Mouse (Mus musculus) left cerebral cortex, adult 18-20 months (tissue): ENCODE measurements around the gene Arhgef3. TPM values are rescaled to one million over a fixed set of nuclear protein-coding genes. Genes with fewer than 3 reads are reported as not detected.

ENCODE experiments used
- DNase-seq, 2 experiments: peaks; one replicate each; pipeline ENCODE4 v3.0.0; 2021 to 2022; ENCODE audit warnings: low spot score in 2 of 2, mixed read lengths in 1 of 2
- total RNA-seq, 2 experiments: library from RNA; stranded (reverse); gene quantifications; 2 replicates each; pipeline ENCODE4 v1.2.3; 2021

Gene Arhgef3
- total RNA-seq, 2 experiments from 2014 or later = 67.4 to 85.3 TPM

DNA sequence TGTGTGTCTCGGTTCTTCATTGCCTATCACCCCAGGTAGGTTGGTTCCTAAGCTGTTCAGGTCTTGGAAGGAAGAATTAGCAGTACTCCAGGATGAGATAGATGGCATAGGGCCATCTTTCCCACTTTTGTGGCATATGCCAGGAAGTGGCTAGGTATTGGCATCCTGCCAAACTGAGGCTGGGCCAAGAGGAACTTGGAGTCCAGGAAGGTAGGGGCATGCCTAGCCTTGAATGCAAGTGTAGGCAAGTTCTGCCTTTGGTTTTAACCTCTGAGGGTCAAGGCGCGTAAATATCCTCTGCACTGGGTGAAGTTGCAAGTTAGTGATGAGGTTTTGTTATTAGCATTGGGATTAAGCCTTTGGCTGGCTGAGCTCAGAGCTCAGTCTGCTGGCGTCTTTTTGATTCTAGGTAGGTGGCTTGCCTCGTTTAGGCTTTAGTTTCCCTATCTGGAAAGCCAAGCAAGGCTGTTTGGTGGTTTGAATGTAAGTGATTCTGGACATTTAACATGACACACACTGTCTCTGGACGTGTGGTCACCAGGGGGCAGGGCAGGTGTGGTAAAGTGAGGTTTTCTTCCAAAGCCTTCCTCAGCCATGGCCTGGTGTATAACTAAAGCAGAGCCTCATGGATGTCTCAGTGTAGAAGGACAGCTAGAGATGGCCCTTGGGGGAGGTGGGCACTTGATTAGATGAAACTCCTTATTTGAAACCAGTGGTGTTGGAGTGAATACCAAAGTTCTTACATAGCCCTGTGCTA is 5.8 kb upstream of the Arhgef3 start:
- no peak for DNase-seq

DNA sequence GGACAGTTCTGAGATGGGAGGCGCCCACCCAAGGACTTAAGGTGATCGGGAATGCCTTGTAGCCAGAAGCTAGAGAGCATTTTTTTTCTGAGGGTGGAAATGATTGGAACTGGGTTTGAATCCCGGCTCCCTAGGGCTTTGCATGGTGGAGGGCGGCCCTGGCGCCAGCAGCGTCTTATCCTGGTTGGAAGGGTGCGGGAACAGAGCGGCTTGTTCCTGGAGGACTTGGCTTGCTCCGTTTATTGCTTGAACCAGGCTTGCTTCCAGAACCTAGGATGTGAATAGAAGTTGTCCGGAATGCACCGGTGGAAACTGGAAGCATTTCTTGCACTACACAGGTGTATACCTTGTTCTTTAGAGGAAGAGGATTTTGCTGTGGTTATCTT is 569 bp downstream of the Arhgef3 start:
- no peak for DNase-seq

DNA sequence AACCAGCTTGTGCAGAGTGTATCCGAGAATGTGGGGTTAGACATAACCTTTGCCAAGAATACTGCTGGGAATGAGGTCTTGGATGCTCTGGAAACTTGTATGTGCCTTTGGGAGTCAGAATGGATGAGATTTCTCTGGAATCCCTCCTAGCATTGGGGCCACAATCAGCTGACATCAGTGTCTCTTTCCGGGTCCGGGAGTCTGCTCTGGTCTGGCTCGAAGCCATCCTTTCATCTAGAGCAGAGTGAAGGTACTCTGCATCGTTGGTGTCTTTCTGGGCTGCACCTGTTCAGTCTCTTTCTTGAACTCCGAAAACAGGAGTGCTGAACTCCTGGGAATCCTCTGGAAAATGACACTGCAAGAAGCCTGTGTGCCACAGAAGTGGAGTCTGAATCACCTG is 1.3 kb downstream of the Arhgef3 start:
- DNase-seq = no peak

DNA sequence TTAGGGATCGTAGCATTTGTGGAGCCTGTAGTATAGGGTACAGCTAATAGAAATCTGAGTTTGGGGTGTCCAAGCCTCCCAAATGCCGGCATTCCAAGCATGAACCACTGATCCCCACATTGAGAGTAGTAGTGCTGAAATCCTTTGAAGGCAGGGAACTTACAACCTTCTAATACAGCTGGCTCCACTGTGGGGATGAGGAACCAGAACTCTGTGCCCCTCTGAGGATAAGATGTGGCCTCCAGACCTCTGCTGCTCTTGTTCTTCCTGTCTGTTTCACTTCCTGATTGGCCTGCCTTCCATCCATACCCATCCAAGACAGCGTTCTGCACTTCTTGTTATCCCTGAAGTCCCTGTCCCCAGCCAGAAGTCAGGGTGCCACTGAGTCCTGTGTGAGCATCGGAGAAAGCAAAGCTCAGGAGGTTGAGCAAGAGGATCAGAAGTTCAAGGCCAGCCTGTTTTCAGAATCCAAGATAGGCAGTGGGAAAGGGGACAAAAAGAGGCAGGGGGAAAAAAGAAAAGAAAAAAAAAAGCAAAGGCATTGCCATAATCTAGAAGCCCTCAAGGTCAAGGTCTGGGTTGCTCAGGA is 2.0 kb downstream of the Arhgef3 start:
- DNase-seq = no peak

DNA sequence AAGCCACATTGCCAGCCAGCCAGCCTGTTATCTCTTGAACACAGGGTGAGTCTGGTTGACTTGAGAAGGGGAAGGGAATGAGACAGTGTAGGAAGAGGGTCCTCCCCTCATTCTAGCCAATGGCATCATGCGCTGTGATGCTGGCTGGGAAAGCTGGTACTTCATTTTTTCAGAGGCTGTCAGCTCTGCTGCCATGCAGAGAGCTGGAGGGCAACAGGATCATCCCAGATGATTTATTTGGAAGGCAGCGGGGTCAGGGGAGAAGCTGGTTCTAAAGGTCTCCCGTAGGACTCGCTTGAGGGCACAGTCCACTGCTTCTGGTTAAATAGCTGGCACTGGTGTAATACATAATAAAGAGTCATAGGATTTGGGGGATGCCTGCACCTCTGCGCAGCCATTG is 3.8 kb downstream of the Arhgef3 start:
- DNase-seq = no peak

DNA sequence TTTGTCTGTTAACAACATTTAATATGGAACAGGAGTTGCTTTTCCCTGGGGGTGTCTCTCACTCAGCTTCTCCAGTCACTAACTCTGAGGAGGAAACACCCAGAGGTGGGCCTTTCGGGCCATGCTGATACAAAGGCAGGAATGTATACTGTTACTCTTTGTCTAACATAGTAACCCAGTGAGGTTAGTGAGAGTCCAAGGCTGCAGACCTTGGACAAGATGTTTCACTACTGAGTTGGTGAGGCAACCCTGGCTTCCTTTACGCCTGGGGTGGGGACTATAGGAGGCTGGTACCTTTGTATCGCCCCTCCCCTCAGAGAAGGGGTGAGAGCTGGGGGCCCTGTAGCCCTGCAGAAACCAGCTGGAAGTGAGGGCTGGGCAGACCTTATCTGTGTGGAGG is 7.9 kb downstream of the Arhgef3 start:
- no peak for DNase-seq

DNA sequence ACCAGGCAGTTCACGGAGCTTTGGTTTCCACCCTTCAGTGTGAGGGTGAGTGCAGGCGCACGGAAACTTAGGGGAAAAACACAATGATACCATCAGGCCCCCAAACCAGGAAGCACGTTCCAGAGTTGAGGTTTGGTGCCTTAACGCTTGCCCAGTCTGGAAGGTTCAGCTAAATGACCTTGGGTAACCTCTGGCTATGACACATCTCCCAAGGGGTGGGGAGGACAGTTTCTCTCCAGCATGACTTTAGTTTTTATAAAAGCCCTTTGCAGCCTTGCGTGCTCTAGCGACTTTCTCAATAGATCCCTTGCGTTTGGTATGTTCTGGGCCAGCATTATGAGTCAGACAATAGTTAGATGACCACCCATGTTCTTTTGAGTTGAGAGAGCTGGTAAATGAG is 8.8 kb downstream of the Arhgef3 start:
- no peak for DNase-seq

DNA sequence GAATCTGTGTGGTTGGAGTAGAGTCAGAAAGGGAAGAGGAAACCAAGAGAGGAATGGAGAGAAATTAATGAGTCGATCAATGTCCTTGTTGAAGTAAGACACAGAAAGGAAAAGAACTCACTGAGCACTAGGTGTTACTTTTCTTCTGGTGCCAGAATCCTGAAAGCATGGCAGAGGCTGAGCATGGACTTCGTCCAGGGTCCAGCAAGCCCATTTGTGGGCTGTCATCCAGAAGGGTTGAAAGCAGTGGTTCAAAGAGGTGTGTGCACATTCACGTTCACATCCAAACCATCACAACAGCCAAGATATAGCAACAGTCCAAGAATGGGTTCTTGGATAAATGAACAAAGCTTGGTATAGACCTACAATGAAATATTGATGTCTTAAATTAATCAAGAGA is 15.3 kb downstream of the Arhgef3 start:
- no peak for DNase-seq

DNA sequence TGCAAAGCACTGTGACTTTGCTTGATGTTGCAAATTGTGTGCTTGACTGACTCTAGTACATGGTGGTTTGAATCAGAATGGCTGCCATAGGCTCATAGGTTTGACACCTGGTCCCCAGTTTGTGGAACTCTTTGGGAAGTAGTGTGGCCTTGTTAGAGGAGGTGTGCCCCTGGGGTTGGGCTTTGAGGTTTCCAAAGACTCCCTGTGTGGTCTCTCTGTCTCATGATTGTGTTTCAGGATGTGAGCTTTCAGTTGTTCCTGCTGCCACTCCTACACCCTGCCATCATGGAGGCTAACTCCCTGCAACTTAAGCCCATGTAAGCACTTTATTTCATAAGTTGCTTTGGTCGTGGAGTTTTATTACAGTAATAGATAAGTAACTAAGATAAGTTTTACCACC is 16.0 kb downstream of the Arhgef3 start:
- no peak for DNase-seq

DNA sequence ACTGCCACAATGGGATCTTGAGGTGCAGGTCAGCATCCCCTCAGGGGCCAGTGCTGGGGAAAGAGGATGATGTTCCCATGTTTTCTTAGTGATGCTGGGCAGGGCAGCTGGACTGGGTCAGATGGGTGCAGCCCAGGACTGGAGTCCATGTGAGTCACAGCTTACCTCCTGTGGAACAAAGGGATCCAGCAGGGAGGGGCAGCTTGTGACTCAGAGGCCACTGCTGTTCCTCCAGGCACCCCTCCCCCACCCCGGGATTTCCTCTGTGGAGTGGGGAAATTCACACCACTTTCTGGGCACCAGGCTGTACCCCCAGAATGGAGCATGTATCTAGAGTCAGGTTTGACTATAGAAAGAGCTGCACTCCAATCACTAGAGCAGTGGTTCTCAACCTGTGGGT is 16.8 kb downstream of the Arhgef3 start:
- DNase-seq = no peak

DNA sequence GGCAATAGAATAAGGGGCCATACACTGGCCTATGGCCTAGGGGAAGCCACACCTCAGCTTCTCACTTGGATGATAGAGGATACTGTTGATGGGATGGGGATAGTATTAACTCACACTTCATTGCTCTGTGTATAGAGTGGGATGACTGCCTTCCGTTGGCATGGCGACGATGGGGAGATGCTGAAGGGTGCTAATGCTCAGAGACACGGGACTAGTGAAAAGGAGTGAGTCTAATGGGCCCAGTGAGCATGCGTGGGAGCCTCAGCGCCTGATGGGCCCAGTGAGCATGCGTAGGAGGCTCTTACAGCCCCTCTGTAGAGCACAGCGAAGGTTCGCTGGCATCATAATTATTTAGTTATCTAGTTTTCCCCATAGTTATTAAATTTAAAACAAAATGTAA is 24.2 kb downstream of the Arhgef3 start:
- DNase-seq = no peak

DNA sequence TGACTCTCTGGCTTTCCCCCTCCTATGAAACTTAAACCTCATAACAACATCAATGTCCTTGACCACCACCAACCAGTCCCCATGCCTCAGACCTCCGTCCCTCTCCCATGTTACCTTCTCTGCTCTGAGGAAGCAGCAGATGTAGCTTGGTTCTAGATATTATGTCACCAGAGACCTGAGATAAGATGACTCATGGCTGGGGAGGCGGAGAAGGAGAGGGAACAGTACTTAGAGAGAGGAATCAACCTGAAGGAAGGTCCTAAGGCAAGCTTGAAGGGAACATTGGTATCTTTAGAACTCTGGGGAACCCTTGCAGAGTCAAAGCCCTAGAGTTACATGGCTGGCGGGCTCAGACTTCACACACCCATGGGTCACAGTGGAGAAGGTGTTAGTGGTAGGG is 25.3 kb downstream of the Arhgef3 start:
- peak in 1 of 2 experiments; percentile 6 for DNase-seq

DNA sequence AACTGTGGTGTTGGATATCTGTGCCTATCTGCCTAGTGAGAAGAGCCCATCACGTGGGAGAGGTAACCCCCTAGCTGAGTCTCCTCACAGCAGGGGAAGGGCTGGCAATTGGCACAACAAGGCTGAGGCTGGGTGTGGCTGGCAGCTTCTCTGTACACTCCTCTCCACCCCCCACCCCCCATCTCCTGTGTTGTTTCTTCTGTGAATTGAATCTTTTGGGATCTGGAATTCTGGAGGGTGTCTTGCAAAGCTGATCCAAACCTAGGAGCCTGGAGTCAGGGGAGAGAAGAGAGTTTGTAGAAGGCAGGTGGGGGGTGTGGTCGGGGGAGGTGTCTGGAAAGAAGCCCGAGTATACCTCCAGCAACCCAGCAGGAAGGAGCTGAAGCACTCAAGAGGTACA is 26.8 kb downstream of the Arhgef3 start:
- DNase-seq = no peak

DNA sequence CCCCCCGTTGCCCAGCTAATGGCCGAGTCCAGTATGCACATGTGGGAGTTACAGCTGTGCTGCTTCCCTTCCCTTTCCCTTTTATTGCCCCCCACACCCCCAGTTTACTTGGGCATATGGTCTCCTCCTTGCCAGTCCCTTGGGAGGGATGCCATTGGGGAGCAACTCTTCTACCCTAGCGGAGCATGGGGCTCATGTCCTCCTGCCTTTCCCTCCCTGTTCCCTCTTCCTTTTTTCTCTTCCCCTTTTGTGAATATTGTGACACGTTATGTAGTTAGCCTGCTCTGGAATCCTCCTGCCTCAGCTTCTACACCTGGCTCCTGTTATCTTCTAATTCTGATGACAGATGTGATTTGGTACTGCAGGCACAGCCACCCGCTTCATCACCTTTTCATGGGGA is 28.0 kb downstream of the Arhgef3 start:
- DNase-seq = no peak

DNA sequence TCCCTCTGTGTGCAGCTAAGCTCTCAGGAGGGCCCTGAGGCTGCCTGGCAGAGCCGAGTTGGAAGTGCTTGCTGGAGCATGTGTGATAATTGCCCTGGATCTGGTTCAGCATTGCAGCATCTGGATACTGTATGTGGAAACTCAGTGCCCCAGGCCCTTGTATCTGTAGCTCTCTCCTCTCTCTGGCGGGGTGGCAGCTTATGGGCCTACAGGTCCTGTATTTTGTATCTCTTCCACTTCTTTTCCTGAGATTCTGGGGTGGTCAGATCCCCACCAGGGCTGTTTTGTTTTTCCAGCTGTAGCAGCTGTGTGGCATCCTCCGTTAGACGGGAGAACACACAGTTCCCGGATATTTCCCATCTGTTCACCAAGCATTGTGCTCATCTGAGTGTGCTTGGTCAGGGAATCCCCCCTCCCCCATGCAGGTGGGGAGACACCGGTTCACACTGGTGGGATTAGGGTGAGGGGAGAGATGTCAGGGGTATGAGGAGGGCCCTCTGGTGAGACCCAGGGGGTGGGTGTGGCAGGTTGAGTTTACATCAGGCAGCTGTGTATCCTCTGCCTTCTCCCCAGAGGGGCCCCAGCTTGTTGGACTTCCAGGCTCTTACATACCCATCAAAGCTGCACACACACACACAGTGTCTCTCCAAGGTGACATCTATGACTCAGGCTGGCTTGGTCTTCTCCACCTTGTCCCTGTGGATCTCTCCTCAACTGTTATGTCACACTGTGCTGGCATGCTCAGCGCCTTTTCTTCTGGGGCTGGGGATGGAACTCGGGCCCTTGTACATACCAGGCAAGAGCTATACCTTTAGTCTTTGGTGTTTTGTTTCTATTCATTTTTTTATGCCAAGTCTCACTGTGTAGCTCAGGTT is 30.7 kb downstream of the Arhgef3 start:
- no peak for DNase-seq

DNA sequence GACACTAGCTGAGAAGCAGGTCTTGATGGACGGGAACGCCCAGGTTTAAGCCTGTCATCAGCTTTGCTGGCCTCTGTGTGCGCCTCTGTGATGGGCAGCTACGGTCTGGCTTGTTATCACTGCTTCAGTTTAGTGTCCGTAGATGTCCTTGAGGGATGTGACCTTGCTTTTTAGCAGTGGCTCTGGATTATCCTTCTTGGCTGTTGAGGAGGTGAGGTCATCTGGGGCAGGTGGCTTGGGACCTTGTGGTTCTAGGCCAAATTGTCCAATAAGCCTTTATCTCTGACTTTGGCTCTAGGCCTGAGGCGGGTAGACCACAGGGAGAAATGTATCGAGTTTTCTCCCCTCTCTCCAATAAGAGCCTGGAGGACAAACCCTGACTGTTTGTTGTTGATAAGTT is 33.0 kb downstream of the Arhgef3 start:
- DNase-seq = no peak

DNA sequence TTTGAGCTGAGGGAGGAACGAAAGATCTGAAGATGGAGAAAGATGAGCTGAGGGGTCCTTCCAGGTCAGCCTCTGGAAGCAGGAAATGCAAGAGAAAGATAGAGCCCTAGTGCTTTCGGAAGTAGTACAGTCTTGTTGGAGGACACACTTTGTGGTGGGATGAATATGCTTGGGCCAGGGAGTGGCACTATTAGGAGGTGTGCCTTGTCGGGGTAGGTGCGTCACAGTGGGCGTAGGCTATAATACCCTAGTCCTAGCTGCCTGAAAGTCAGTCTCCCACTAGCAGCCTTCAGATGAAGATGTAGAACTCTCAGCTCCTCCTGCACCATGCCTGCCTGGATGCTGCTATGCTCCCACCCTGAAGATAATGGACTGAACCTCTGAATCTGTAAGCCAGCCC is 34.7 kb downstream of the Arhgef3 start:
- no peak for DNase-seq

DNA sequence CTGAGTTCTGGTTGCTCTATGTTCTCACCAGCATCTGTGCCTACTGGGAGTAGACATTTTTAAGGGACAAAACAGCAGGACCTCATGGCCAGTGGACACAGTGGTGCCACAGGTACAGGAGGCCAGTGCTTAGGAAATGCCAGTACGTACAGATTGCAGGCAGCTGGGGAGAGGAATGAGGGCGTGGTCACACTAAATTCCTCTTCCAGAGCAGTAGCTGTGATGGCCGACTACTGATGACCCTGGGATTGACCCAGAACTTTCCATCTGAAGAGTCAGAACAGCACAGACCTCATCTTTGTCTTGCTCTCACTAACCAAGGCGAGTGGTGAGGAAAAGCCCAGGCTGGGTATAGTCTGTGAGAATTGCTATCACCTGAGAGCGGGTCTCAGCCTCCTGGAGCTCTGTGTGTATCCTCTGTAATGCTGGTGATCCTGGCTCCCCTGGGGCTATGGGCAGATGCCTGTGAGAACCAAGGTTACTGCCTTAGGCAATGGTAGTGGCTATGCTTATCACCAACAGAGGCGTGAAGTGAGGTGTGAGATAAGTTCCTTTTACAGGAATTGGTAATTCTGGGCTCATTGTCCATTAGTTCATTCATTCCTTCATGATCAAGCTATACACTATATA is 35.4 kb downstream of the Arhgef3 start:
- no peak for DNase-seq

DNA sequence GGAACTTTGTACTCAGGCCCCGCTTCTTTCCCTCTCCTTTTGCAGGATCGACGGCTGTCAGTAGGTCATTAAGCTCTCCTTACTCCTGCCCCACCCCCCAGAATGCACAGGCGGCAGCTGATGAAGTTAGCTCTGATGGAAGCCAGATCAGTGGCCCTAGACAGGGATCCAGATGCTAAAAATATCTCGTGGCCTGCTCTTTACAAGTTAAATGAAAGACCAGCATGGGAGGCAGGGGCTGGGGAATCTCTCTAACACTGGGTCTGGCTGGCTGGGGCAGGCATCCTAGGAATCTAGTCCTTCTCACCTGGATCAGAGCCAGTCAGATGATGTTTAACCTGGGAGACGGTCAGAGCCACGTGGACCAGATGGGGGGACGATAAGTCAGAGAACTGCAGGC is 36.7 kb downstream of the Arhgef3 start:
- DNase-seq = no peak

DNA sequence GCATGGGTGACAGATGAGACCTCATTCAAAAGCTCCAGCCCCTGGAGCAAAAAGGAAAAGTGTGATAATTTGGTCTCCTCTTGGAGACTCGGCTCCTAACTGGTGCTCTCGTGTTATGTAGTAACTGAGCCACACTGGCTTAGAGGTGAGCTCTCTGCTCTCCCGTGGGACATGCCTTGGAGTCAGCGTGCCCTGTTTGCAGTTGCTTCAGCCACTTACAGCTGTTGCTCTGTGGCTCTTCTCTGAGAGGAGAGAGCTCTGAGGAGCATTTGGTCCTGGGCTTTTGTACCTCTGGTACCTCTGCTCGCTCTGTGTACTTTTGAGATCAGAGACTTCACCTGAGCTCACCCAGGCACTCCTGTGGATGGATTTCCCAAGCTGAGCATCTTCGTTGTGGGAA is 40.4 kb downstream of the Arhgef3 start:
- no peak for DNase-seq

DNA sequence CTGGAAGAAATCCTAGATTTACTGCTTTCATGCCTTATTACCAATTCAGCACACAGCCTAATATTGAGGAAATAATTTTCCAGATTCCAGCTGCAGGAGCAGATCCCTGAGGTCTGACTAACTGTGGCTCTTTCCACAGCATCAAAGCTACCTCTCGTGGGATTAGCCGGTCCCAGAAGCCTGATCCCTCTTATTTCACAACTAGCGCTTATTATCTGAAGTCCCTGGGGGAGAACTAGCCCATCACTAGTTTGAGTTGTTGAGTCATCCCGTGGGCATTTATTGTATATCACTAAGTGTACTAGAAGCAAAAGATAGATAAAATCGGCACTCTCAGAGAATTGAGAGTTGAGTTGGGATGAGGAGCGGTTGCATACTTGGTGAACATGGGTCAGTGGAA is 41.3 kb downstream of the Arhgef3 start:
- no peak for DNase-seq

DNA sequence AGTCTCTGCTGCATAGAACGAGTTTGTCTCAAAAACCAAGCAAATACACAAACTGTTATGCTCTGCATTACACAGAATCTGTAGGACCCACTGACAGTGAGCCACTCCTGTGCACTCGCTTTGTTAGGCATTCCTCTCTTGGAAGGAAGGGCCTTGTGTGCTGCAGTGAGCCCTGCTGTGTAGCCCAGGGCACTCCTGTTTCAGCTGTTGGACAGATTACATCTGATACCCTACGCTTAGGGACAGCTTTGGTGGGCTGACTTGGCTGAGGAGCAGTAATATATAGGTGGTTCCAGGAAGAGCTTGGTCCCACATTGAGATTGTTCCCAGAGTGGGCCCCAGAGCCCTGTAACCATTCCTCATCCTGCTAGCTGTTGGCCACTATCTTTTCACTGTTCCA is 43.4 kb downstream of the Arhgef3 start:
- no peak for DNase-seq
